Mouse (Mus musculus) forebrain, embryonic 10.5 days (tissue): ENCODE data around the gene Atxn7l1. TPM values are rescaled to one million over a fixed set of nuclear protein-coding genes. Genes with fewer than 3 reads are reported as not detected.
A peak's percentile ranks its signal among the peaks of the same experiment; 100 is the strongest.

Experiments
- DNase-seq: peaks from one replicate; pipeline ENCODE4 v3.0.0-alpha.2; 2017; ENCODE audit warnings: low spot score; ENCODE audit errors: extremely low spot score
- H3K27ac ChIP-seq: fragments of 300-500 bp; sonication (generic); 2 replicates; pipeline ENCODE4 v1.5.1; 2016; ENCODE audit warnings: mild to moderate bottlenecking
- H3K27me3 ChIP-seq: fragments of 300-500 bp; sonication (generic); 2 replicates; pipeline ENCODE4 v1.6.1; 2016; ENCODE audit warnings: mild to moderate bottlenecking; ENCODE audit not compliant: poor library complexity, severe bottlenecking
- H3K36me3 ChIP-seq: fragments of 300-500 bp; sonication (generic); replicated peaks from 2 replicates; pipeline ENCODE4 v1.6.1; 2016; ENCODE audit warnings: mild to moderate bottlenecking, moderate library complexity
- H3K4me1 ChIP-seq: fragments of 300-500 bp; sonication (generic); 2 replicates; pipeline ENCODE4 v1.6.1; 2016
- H3K4me3 ChIP-seq: fragments of 300-500 bp; sonication (generic); 2 replicates; pipeline ENCODE4 v1.5.1; 2016; ENCODE audit warnings: mild to moderate bottlenecking, moderate library complexity
- H3K9me3 ChIP-seq: fragments of 300-500 bp; sonication (generic); 2 replicates; pipeline ENCODE4 v1.6.1; 2016; ENCODE audit warnings: mild to moderate bottlenecking, moderate library complexity
- WGBS: fragments of 180-500 bp; shearing (Covaris S2); methylation state at CpG from one replicate; pipeline ENCODE4 v1.1.7; 2016; 5-methylcytosine and 5-hydroxymethylcytosine counted together
- polyA plus RNA-seq: library from polyadenylated mRNA; unstranded; fragments of >200 nt; fragmentation: Nextera tagmentation; extraction: Ambion mirVana; gene quantifications from 2 replicates; pipeline ENCODE4 v1.2.1, GENCODE M21; 2016

Atxn7l1 gene
- polyA plus RNA-seq, 1 experiment from 2014 or later: 11.0 TPM

DNA sequence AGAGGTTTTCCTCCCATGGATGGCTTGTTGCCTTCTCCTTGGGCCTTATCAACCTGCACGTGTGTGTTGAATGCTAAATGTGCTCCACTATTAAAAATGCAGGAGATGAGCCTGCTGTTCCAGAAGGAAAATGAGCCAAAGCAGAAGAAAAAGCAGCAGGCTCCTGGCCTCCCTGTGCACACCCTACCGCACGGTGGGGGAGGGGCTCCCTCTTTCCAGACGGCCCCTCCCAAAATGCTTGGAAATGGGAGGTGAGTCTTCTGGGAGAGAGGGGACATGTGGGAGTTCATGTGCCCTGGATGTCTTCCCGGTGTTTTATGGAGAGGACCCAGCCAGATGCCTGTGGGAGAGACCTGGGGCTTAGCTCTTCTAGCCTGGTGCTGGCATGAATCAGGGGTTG is 185.3 kb downstream of the Atxn7l1 start:
- 83% methylated on average over 5 of the region's 5 CpGs for WGBS
- H3K36me3 ChIP-seq: no peaks in the 10 kb centered on the region
- no peaks in the 10 kb centered on the region for H3K9me3 ChIP-seq
- H3K27ac ChIP-seq: no peak overlapping the region
- no peak overlapping the region for H3K4me3 ChIP-seq
- no peaks in the 10 kb centered on the region for H3K4me1 ChIP-seq
- no peak for DNase-seq
- no peaks in the 10 kb centered on the region for H3K27me3 ChIP-seq

DNA sequence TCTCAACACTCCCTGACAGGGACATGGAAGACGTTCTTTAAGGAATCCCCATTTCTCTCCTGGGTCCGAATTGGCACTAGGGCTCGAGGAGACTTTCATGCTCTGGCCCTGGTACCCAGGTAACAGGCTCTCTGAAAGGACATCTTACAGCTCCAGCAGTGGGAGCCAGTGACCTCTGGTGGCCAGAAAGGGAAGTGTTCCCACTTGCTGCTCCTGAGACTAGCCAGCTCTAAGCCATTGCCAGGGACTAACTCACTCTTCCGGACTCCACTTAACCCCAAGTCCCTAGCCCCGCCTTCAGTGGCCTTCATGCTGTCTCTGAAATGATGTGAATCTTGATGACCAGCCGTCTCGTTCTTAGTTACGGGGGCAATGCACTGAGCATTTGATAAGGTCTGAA is 186.4 kb downstream of the Atxn7l1 start:
- Histone ChIP-seq H3K4me1 (no peaks in the 10 kb centered on the region), H3K36me3 (no peaks in the 10 kb centered on the region), H3K9me3 (no peaks in the 10 kb centered on the region), H3K4me3 (no peak overlapping the region), H3K27me3 (no peaks in the 10 kb centered on the region), H3K27ac (no peak overlapping the region)
- peak; percentile 75 for DNase-seq
- 37% methylated on average over 8 of the region's 8 CpGs for WGBS

- Histone ChIP-seq H3K27ac (no peak overlapping the region), H3K27me3 (no peaks in the 10 kb centered on the region), H3K36me3 (no peaks in the 10 kb centered on the region), H3K9me3 (no peaks in the 10 kb centered on the region), H3K4me1 (no peaks in the 10 kb centered on the region), H3K4me3 (no peak overlapping the region)
- no peak for DNase-seq
- 88% methylated on average over 2 of the region's 2 CpGs for WGBS
These were observed 187.0 kb downstream of the Atxn7l1 start for GRCm38 (mm10) chr12:33334511-33334910.

DNA sequence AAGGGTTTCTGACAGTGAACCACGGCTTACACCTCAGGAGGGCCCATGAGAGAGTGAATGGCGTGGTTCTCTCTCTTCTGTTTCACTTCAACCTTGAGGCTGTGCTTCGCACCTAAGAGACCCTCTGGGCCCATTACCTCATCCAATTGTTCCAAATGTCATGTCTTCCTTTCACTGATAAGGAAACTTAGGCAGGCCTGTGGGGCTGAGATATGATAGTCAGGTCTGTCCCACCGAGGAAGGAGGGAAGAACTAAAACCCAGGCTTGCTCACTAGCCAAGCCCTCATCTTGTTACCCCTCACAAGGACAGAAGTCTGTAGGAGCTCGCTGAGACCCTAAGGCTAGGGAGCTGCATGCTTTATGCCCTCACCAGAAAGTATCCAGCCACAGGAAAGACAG is 187.5 kb downstream of the Atxn7l1 start:
- Histone ChIP-seq H3K36me3 (no peaks in the 10 kb centered on the region), H3K4me3 (no peak overlapping the region), H3K27me3 (no peaks in the 10 kb centered on the region), H3K27ac (no peak overlapping the region), H3K4me1 (no peaks in the 10 kb centered on the region), H3K9me3 (no peaks in the 10 kb centered on the region)
- 88% methylated on average over 5 of the region's 5 CpGs for WGBS
- DNase-seq: no peak

GRCm38 (mm10) chr12:33335410-33335809 is 187.9 kb downstream of the Atxn7l1 start:
- Histone ChIP-seq H3K4me3 (no peak overlapping the region), H3K9me3 (no peaks in the 10 kb centered on the region), H3K36me3 (no peaks in the 10 kb centered on the region), H3K4me1 (no peaks in the 10 kb centered on the region), H3K27ac (no peak overlapping the region), H3K27me3 (no peaks in the 10 kb centered on the region)
- no peak for DNase-seq
- WGBS: 85% methylated on average over 4 of the region's 4 CpGs

- WGBS: 67% methylated on average over 10 of the region's 10 CpGs
- Histone ChIP-seq H3K9me3 (no peaks in the 10 kb centered on the region), H3K36me3 (no peaks in the 10 kb centered on the region), H3K4me1 (no peaks in the 10 kb centered on the region), H3K4me3 (no peak overlapping the region), H3K27me3 (no peaks in the 10 kb centered on the region), H3K27ac (no peak overlapping the region)
- DNase-seq: no peak
These were observed 189.2 kb downstream of the Atxn7l1 start for GRCm38 (mm10) chr12:33336561-33337125.

DNA sequence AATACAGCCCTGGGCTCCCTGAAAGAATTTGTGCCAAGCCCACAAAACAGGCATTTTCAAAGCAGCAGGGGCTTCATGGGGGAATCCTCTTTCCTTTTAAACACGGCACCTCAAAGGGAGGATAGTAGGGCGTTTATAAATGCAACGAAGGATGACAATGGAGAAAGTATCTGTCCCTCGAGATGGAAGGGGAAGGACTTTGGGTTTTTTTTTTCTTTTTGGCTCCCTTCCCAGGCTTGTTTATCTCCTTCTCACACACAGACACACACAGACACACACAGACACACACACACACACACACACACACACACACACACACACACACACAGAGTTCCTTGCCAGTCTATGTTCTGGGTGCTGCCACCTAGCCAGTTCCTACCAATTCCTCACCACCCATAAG is 189.8 kb downstream of the Atxn7l1 start:
- no peaks in the 10 kb centered on the region for H3K27me3 ChIP-seq
- 77% methylated on average over 4 of the region's 4 CpGs for WGBS
- H3K4me1 ChIP-seq: 0 out of 2 replicates have a peak, but pooled peaks cover under 1% of the 10 kb centered on the region
- DNase-seq: no peak
- H3K4me3 ChIP-seq: no peak overlapping the region
- no peaks in the 10 kb centered on the region for H3K36me3 ChIP-seq
- no peaks in the 10 kb centered on the region for H3K9me3 ChIP-seq
- no peak overlapping the region for H3K27ac ChIP-seq

- H3K9me3 ChIP-seq: no peaks in the 10 kb centered on the region
- H3K27me3 ChIP-seq: no peaks in the 10 kb centered on the region
- no peak for DNase-seq
- WGBS: 38% methylated on average over 5 of the region's 5 CpGs
- no peak overlapping the region for H3K27ac ChIP-seq
- 0 out of 2 replicates have a peak, but pooled peaks cover 4% of the 10 kb centered on the region for H3K4me1 ChIP-seq
- H3K36me3 ChIP-seq: no peaks in the 10 kb centered on the region
- H3K4me3 ChIP-seq: no peak overlapping the region
These were observed 190.7 kb downstream of the Atxn7l1 start for GRCm38 (mm10) chr12:33338170-33338569.

- Histone ChIP-seq H3K27me3 (peaks cover 13% of the 10 kb centered on the region), H3K4me1 (peaks cover 15% of the 10 kb centered on the region), H3K27ac (no peak overlapping the region), H3K36me3 (no peaks in the 10 kb centered on the region), H3K4me3 (no peak overlapping the region), H3K9me3 (no peaks in the 10 kb centered on the region)
- 89% methylated on average over 4 of the region's 4 CpGs for WGBS
- DNase-seq: no peak
These were observed 192.3 kb downstream of the Atxn7l1 start for GRCm38 (mm10) chr12:33339822-33340221.

DNA sequence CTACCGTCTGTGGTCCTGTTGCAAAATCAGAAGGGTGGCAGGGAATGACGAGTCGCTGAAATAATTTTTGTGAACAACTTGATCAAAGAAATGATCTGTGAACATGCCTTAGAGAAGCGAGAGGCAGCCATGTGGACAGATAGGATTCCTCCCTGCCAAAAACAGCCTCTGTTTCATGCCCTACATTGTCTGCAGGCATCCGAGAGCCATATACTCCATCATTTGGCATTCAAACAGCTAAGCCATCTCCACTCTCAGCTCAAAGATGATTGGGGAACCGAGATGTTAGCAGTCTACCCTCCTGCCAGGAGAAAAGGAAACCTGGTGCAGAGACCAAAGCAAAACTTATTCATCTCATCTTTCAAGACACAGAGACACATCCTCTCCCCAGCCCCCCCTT is 193.2 kb downstream of the Atxn7l1 start:
- no peak for DNase-seq
- Histone ChIP-seq H3K36me3 (no peaks in the 10 kb centered on the region), H3K4me3 (no peak overlapping the region), H3K4me1 (peaks cover 24% of the 10 kb centered on the region), H3K9me3 (no peaks in the 10 kb centered on the region), H3K27ac (no peak overlapping the region), H3K27me3 (peaks cover 19% of the 10 kb centered on the region)
- 88% methylated on average over 6 of the region's 6 CpGs for WGBS

DNA sequence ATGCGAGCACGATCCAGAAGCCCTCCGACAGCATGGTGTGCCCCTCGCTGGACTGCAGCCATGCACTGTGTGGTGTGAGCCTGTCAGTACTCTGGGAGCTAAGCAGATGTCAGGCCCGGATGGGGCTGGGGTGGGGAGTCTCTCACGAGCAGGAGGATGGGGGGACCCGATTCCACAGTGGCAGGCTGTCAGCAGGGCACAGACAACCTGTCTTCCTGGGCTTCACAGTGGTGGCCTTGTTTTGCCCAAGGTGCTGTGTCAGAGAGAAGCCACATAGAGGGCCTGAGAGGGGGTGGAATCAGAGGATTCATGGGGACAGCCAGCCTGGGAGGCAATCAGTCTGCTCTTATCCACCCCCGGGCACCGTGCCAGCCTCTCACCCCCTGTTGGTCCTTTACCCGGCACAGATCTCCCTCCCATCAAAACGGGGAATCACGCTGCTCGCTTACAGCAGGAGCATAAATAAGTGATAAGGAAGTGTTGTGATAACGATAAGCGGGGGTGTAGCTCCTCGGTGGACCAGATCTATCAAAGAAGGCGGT is 193.9 kb downstream of the Atxn7l1 start:
- peaks cover 26% of the 10 kb centered on the region for H3K27me3 ChIP-seq
- H3K4me1 ChIP-seq: peaks cover 30% of the 10 kb centered on the region
- H3K9me3 ChIP-seq: no peaks in the 10 kb centered on the region
- H3K36me3 ChIP-seq: no peaks in the 10 kb centered on the region
- no peak for DNase-seq
- H3K27ac ChIP-seq: no peak overlapping the region
- WGBS: 89% methylated on average over 17 of the region's 17 CpGs
- no peak overlapping the region for H3K4me3 ChIP-seq

- H3K4me3 ChIP-seq: peak overlapping the region; percentile 42
- H3K27ac ChIP-seq: peak overlapping the region; percentile 67
These were observed 197.7 kb downstream of the Atxn7l1 start for GRCm38 (mm10) chr12:33344970-33345772.

DNA sequence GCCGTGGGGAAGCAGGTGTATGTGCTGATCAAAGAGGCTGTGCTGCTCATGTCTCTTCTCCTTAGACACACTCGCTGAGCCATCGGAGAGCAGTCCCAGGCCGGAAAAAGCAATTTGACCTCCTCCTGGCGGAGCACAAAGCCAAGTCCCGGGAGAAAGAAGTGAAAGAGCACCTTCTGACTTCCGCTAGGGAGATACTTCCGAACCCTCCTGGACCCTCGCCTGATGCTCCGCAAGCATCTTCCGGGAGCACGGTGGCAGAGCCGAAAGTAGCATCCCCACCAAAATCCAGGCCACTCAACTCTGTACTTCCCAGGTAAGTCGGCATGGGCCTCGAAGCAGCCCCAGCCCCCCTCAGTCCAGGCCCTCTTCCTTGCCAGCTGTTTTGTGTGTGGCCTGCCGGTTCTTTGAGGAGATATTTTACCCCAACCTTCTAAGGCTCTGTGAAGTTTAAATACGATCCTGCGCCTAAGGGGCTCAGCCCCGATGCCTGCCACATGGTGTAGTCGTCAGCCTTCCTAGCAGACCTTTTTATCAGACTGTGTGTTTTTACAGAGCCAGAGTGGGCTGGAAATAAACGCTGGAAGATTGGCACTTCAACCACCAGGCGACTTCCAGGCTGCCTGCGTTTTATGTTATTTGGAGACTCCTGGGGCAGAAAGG is 198.4 kb downstream of the Atxn7l1 start:
- Histone ChIP-seq H3K27ac (peak overlapping the region; percentile 67), H3K9me3 (no peaks in the 10 kb centered on the region), H3K36me3 (peaks cover 11% of the 10 kb centered on the region; the same call in 1 of the 2 replicates), H3K4me1 (peaks cover 30% of the 10 kb centered on the region), H3K27me3 (peaks cover 33% of the 10 kb centered on the region), H3K4me3 (peak overlapping the region; percentile 42)
- peak; percentile 26 for DNase-seq
- 30% methylated on average over 23 of the region's 23 CpGs for WGBS

More at GRCm38 (mm10) chr12:33344970-33345772, 197.7 kb downstream of the Atxn7l1 start:
- Histone ChIP-seq H3K4me1 (peaks cover 30% of the 10 kb centered on the region), H3K27me3 (peaks cover 33% of the 10 kb centered on the region), H3K9me3 (no peaks in the 10 kb centered on the region), H3K36me3 (peaks cover 9% of the 10 kb centered on the region; the same call in 1 of the 2 replicates)
- 5% methylated on average over 25 of the region's 25 CpGs for WGBS
- peak; percentile 34 for DNase-seq
